Mouse (Mus musculus): ENCODE results near the gene Fam122b. TPM values are rescaled to one million over a fixed set of nuclear protein-coding genes. Genes with fewer than 3 reads are reported as not detected.

Fam122b gene
- polyA plus RNA-seq, 1 experiment from 2014 or later: 9.3 TPM

Other genes starting within 250 kb of the Fam122b start
- gene Plac1, start 29.7 kb downstream of the Fam122b start, polyA plus RNA-seq (2015; fragmentation: Nextera tagmentation; extraction: Ambion mirVana): 4.0 and 4.6 TPM in 2 replicates
- gene Fam122c, start 3.6 kb upstream of the Fam122b start, polyA plus RNA-seq (2015; fragmentation: Nextera tagmentation; extraction: Ambion mirVana): not detected in 2 replicates
- gene Mospd1, start 100.7 kb upstream of the Fam122b start, polyA plus RNA-seq (2015; fragmentation: Nextera tagmentation; extraction: Ambion mirVana): 40.3 and 43.3 TPM in 2 replicates
- gene Etd, start 165.1 kb upstream of the Fam122b start, polyA plus RNA-seq (2015; fragmentation: Nextera tagmentation; extraction: Ambion mirVana): not detected in 2 replicates

All from intestine, embryonic 15.5 days (tissue).